Mouse (Mus musculus): ENCODE results near the gene Dok1. TPM values are rescaled to one million over a fixed set of nuclear protein-coding genes. Genes with fewer than 3 reads are reported as not detected.

Gene Dok1
- polyA plus RNA-seq (2012; rRNA removed; ENCODE audit: low replicate concordance), result 8.9 and 18.2 TPM in 2 replicates

DNA sequence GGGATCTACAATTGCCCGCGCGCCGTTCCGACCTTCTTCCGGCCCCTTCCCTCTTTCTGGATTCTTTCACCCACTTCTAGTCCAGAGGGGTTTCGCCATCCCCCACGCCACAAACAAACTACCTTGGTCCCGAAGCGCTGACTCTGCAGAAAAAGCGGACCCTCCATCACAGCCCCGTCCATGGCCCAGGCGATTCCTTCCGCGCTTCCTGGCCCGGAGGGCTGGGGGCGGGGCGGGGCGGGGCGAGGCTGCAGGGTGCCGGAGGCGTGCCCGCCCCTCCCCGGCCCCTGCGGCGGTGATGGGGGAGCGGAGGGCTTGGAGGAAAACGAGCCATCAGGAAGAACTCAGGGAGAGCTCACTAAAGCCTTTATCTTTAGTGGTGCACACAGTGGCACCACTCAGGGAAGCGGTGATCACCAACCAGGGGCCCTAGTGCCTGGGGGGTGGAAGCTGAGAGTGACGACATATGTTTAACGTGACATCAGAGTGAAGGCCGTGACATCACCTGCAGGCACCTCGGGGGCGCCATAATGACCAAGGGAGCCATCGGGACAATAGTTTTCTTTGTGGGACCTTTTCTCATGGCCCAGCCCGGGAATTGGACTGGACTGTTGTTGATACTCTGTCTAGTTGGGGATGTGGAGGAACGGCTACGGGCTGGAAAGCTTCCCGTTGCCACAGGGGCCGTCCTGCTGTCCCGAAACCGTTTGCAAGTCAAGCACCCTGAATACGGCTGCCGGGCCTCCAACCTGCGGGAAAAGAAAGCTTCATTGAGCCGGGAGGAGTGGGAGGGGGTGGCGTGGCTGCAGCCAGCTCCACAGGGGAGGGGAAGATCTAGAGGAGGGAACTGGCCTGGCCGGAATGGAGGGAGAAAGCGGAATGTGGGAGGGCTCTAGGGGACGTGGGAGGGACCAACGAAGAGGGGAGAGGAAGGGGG lies at the start of gene Dok1, which contains the start of gene Loxl3:
Gene Dok1 (minus strand): TSS at position 223 of the 937 bp plus-strand sequence.
Gene Loxl3 (plus strand): TSS at position 925 of the 937 bp plus-strand sequence.

DNA sequence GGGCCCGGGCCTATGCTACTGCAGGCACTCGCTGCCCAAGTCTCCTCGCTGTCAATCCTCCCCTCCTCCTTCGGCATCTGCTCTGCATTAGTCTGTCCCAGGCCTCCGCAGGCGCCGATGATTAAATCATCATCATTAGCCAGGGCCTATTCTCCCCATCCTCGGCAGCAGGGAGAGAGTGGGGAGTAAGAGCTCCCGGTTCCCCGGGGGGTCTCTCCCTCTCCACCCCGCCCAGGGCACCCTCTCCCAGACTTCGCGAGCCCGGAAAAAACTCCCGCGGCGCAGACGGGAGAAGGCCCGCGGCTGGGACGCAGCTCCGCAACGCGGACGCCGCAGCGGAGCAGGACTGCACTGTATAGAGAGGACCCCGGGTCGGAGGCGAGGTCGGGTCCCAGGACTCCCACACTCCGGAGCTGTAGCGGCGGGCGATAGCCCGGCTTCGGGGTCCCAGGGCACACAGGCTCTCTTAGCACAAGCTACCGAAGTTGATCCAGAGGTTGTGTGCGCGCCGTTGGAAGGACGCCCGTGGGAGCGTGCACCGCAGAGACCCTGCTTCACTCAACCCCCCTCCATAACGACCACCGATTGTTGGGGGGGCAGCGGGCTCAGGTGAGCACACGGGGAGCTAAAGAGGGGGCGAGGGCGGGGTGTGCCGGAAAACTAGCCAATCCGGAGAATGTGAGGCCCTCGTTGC lies 44.5 kb upstream of the Dok1 start, which contains the start of gene Pcgf1:
Gene Pcgf1 (plus strand): TSS at position 240 of the 694 bp plus-strand sequence.

DNA sequence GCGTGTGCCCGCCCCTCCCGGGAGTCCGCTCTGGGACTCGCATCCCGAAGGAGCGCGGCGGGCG lies 36.8 kb upstream of the Dok1 start, which contains the start of gene Tlx2:
Gene Tlx2 (minus strand): TSS at position 47 of the 64 bp plus-strand sequence.

DNA sequence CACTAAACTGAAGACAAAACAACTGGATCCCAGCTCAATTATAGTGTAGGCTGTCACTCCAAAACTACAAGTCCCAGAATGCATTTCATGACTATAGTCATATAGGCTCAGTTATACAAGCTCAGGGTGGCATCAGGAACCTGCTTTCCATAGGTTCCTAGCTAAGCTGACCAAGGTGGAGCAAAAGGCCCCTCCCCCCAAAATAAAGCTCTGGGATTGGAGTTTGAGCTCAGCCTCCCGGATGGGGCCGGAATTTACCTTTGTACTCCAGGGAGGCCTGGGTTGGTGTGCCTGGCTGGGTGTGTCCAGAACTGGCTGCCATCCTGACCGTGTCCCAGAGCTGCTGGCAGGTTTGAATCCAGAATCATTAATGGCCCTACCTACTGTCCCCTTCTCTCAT lies 24.5 kb upstream of the Dok1 start, which contains the start of gene Dqx1:
Gene Dqx1 (plus strand): TSS at position 55 of the 400 bp plus-strand sequence.

DNA sequence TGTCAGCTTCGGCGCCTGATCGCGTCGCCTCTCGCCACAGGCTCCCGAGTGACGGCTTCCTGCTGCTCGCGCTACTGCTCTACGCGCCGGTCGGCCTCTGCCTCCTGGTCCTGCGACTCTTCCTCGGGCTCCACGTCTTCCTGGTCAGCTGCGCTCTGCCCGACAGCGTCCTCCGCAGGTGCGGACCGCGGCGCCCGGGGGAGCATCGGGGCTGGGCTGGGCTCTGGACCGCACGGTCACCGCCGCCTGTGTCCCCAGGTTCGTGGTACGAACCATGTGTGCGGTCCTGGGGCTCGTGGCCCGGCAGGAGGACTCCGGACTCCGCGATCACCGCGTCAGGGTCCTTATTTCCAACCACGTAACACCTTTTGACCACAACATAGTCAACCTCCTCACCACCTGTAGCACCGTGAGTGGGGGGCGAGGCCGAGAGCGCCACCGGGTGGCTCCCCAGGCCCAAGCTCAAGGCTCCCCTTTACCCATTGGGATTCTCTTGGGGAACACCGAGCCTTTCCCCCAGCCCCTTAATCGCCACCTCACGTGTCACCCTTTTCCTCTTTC lies 21.7 kb upstream of the Dok1 start, which contains the start of gene Htra2:
Gene Htra2 (minus strand): TSS at position 403 of the 561 bp plus-strand sequence.

DNA sequence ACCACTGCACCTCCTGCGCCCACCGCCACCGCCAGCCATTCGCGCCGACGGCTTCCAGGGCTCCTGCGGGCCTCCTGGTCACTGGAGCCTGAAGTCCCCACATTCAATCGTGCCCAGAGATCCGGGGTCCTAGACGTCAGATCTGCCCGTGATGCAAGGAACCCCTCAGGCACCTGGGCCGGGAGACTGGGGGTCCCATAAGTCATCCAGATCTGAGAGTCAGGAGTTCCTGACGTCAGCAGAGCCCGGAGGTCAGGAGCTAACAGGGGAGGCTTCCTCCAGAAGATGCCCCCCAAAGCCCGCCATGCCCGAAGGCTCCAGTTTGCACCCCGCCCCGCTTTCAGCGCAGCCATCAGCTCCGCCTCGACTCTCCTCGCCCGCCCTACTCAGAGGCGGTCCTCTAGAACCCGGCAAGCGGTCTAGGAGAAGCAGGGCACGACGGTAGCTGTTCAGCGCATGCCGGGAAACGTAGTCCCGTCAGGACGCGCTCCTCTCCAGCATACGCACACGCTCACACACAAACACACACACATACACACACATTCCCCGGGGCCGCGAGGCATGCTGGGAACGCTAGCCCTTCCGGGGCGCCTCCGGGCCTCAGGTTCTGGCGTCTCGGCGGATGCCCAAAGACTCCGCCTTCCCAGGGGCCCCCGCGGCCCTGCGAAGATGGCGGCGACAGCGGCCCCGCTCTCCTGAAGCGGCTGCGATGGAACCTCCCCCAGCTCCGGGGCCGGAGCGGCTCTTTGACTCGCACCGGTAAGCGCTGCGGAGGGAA lies 21.0 kb upstream of the Dok1 start, which contains the start of gene Aup1:
Gene Aup1 (plus strand): TSS at position 448 of the 778 bp plus-strand sequence.

Other genes starting within 250 kb of the Dok1 start
- 2.1 and 4.5 TPM in 2 replicates for gene Sema4f, start 93.7 kb downstream of the Dok1 start, polyA plus RNA-seq (2012; rRNA removed; ENCODE audit: low replicate concordance)
- gene M1ap, start 86.6 kb downstream of the Dok1 start, polyA plus RNA-seq (2012; rRNA removed; ENCODE audit: low replicate concordance), result 0.59 and 2.0 TPM in 2 replicates
- gene Loxl3, start 702 bp upstream of the Dok1 start, polyA plus RNA-seq (2012; rRNA removed; ENCODE audit: low replicate concordance), result 9.9 and 12.4 TPM in 2 replicates
- gene Aup1, start 21.1 kb upstream of the Dok1 start, polyA plus RNA-seq (2012; rRNA removed; ENCODE audit: low replicate concordance), result 469 and 806 TPM in 2 replicates
- 55.0 and 63.3 TPM in 2 replicates for gene Htra2, start 21.8 kb upstream of the Dok1 start, polyA plus RNA-seq (2012; rRNA removed; ENCODE audit: low replicate concordance)
- 2.9 and 4.2 TPM in 2 replicates for gene Dqx1, start 24.4 kb upstream of the Dok1 start, polyA plus RNA-seq (2012; rRNA removed; ENCODE audit: low replicate concordance)
- gene Tlx2, start 36.8 kb upstream of the Dok1 start, polyA plus RNA-seq (2012; rRNA removed; ENCODE audit: low replicate concordance), result 0.80 TPM in 1 of 2 replicates, not detected in the other
- gene Pcgf1, start 44.4 kb upstream of the Dok1 start, polyA plus RNA-seq (2012; rRNA removed; ENCODE audit: low replicate concordance), result 13.3 and 20.8 TPM in 2 replicates
- 2.1 and 2.8 TPM in 2 replicates for gene Lbx2, start 52.9 kb upstream of the Dok1 start, polyA plus RNA-seq (2012; rRNA removed; ENCODE audit: low replicate concordance)
- 7.9 and 17.1 TPM in 2 replicates for gene Ccdc142, start 68.1 kb upstream of the Dok1 start, polyA plus RNA-seq (2012; rRNA removed; ENCODE audit: low replicate concordance)
- gene Gm42688, start 68.1 kb upstream of the Dok1 start, polyA plus RNA-seq (2012; rRNA removed; ENCODE audit: low replicate concordance), result 4.1 and 5.1 TPM in 2 replicates
- gene Mrpl53, start 75.6 kb upstream of the Dok1 start, polyA plus RNA-seq (2012; rRNA removed; ENCODE audit: low replicate concordance), result 53.5 and 79.1 TPM in 2 replicates
- gene Mogs, start 82.0 kb upstream of the Dok1 start, polyA plus RNA-seq (2012; rRNA removed; ENCODE audit: low replicate concordance), result 55.4 and 72.6 TPM in 2 replicates
- gene Wbp1, start 88.1 kb upstream of the Dok1 start, polyA plus RNA-seq (2012; rRNA removed; ENCODE audit: low replicate concordance), result 188 and 203 TPM in 2 replicates
- 15.1 and 82.3 TPM in 2 replicates for gene Ino80b, start 92.0 kb upstream of the Dok1 start, polyA plus RNA-seq (2012; rRNA removed; ENCODE audit: low replicate concordance)
- 67.9 and 77.1 TPM in 2 replicates for gene Rtkn, start 102.0 kb upstream of the Dok1 start, polyA plus RNA-seq (2012; rRNA removed; ENCODE audit: low replicate concordance)
- 2.2 and 2.8 TPM in 2 replicates for gene Wdr54, start 122.9 kb upstream of the Dok1 start, polyA plus RNA-seq (2012; rRNA removed; ENCODE audit: low replicate concordance)
- 0.06 and 0.10 TPM in 2 replicates for gene 1700003E16Rik, start 122.9 kb upstream of the Dok1 start, polyA plus RNA-seq (2012; rRNA removed; ENCODE audit: low replicate concordance)
- gene Dctn1, start 132.4 kb upstream of the Dok1 start, polyA plus RNA-seq (2012; rRNA removed; ENCODE audit: low replicate concordance), result 128 and 171 TPM in 2 replicates
- gene Slc4a5, start 186.4 kb upstream of the Dok1 start, polyA plus RNA-seq (2012; rRNA removed; ENCODE audit: low replicate concordance), result 0.10 and 0.26 TPM in 2 replicates